Mouse (Mus musculus) kidney, embryonic 16.5 days (tissue): ENCODE data around the gene Tubb4a. TPM values are rescaled to one million over a fixed set of nuclear protein-coding genes. Genes with fewer than 3 reads are reported as not detected.

Source experiments
- ATAC-seq: fragments of 200-750 bp; cut with Nextera tagmentation; 2 replicates; pipeline ENCODE4 v1.8.0; 2017; ENCODE audit warnings: moderate TSS enrichment; ENCODE audit not compliant: low FRiP score, low TSS enrichment
- H3K27ac ChIP-seq: fragments of 300-500 bp; sonication (generic); 2 replicates; pipeline ENCODE4 v1.5.1; 2014; ENCODE audit warnings: low read length
- H3K27me3 ChIP-seq: fragments of 300-500 bp; sonication (generic); 2 replicates; pipeline ENCODE4 v1.6.1; 2014; ENCODE audit warnings: low read length, control low read depth, mixed read lengths; ENCODE audit not compliant: insufficient read depth
- H3K36me3 ChIP-seq: fragments of 300-500 bp; sonication (generic); 2 replicates; pipeline ENCODE4 v1.6.1; 2014; ENCODE audit warnings: low read length, control low read depth, mixed read lengths; ENCODE audit not compliant: insufficient read depth
- H3K4me1 ChIP-seq: fragments of 300-500 bp; sonication (generic); 2 replicates; pipeline ENCODE4 v1.6.1; 2014; ENCODE audit warnings: low read length, control low read depth, mixed read lengths; ENCODE audit not compliant: insufficient read depth
- H3K4me2 ChIP-seq: fragments of 300-500 bp; sonication (generic); replicated peaks from 2 replicates; pipeline ENCODE4 v1.6.1; 2014; ENCODE audit warnings: low read depth, low read length
- H3K4me3 ChIP-seq: fragments of 300-500 bp; sonication (generic); 2 replicates; pipeline ENCODE4 v1.5.1; 2014; ENCODE audit warnings: mild to moderate bottlenecking, low read length
- H3K9ac ChIP-seq: fragments of 300-500 bp; sonication (generic); replicated peaks from 2 replicates; pipeline ENCODE4 v1.6.1; 2014; ENCODE audit warnings: low read length
- H3K9me3 ChIP-seq: fragments of 300-500 bp; sonication (generic); 2 replicates; pipeline ENCODE4 v1.6.1; 2016; ENCODE audit warnings: low read length, control low read depth
- WGBS: fragments of 180-500 bp; shearing (Covaris S2); extraction: QIAGEN DNeasy Blood & Tissue Kit; methylation state at CpG from one replicate; pipeline ENCODE4 v1.1.7; 2014; 5-methylcytosine and 5-hydroxymethylcytosine counted together
- polyA plus RNA-seq: library from polyadenylated mRNA; unstranded; fragments of >200 nt; fragmentation: Nextera tagmentation; extraction: Ambion mirVana; gene quantifications from 2 replicates; pipeline ENCODE4 v1.2.1, GENCODE M21; 2015

Tubb4a gene
- polyA plus RNA-seq, 1 experiment from 2014 or later, result 25.2 TPM

DNA sequence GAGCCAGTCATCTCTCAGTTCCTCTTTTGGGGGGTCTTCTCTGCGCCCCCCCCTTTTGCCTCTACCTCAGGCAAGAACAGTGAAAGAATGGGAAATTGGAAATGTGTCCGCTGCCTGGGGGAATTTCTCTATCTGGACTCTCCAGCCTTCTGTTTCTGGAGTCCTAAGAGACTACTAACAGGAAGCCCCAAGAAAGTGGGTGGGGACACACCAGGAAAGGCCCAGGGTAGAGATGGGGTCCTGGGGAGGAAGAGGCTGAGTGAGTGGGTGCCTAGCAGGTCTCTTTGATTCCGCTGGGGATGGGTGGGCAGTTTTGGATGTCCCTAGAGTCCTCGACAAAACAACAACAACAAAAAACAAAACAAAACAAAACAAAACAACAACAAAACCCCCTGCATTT lies 16.9 kb upstream of the Tubb4a start:
- Histone ChIP-seq H3K9me3 (no peaks in the 10 kb centered on the region), H3K4me1 (peaks cover 21% of the 10 kb centered on the region), H3K36me3 (no peaks in the 10 kb centered on the region), H3K27me3 (no peaks in the 10 kb centered on the region), H3K27ac (no peak overlapping the region; the same call in 1 of the 2 replicates), H3K9ac (peak overlapping the region; percentile 78), H3K4me3 (peak overlapping the region; percentile 73), H3K4me2 (peak overlapping the region; percentile 89)
- ATAC-seq, result no peak; the same call in 1 of the 2 replicates
- WGBS, result 37% methylated on average over 4 of the region's 4 CpGs

GRCm38 (mm10) chr17:57102276-57102675 lies 14.7 kb upstream of the Tubb4a start:
- H3K9ac ChIP-seq, result no peak overlapping the region
- 84% methylated on average over 2 of the region's 2 CpGs for WGBS
- H3K27me3 ChIP-seq, result no peaks in the 10 kb centered on the region
- H3K4me3 ChIP-seq, result no peak overlapping the region
- H3K4me2 ChIP-seq, result no peak overlapping the region
- H3K36me3 ChIP-seq, result no peaks in the 10 kb centered on the region
- ATAC-seq, result no peak
- no peaks in the 10 kb centered on the region for H3K9me3 ChIP-seq
- peaks cover 21% of the 10 kb centered on the region for H3K4me1 ChIP-seq
- H3K27ac ChIP-seq, result no peak overlapping the region

GRCm38 (mm10) chr17:57099629-57100325 lies 12.2 kb upstream of the Tubb4a start:
- Histone ChIP-seq H3K9ac (no peak overlapping the region), H3K36me3 (no peaks in the 10 kb centered on the region), H3K27ac (no peak overlapping the region), H3K4me2 (no peak overlapping the region), H3K9me3 (no peaks in the 10 kb centered on the region), H3K4me1 (peaks cover 10% of the 10 kb centered on the region), H3K27me3 (no peaks in the 10 kb centered on the region; the same call in 1 of the 2 replicates), H3K4me3 (no peak overlapping the region)
- WGBS, result 10% methylated on average over 10 of the region's 10 CpGs
- no peak for ATAC-seq

GRCm38 (mm10) chr17:57098321-57098720 lies 10.7 kb upstream of the Tubb4a start:
- Histone ChIP-seq H3K36me3 (no peaks in the 10 kb centered on the region), H3K27me3 (no peaks in the 10 kb centered on the region; the same call in 1 of the 2 replicates), H3K4me2 (no peak overlapping the region), H3K4me3 (no peak overlapping the region), H3K9me3 (no peaks in the 10 kb centered on the region), H3K4me1 (0 out of 2 replicates have a peak, but pooled peaks cover 4% of the 10 kb centered on the region), H3K27ac (no peak overlapping the region), H3K9ac (no peak overlapping the region)
- ATAC-seq, result no peak
- 78% methylated on average over 5 of the region's 5 CpGs for WGBS

- peak; percentile 86 for ATAC-seq
- no peak overlapping the region for H3K9ac ChIP-seq
- under 1% methylated on average over 11 of the region's 11 CpGs for WGBS
- H3K9me3 ChIP-seq, result peaks cover 3% of the 10 kb centered on the region; the same call in 1 of the 2 replicates
- H3K27me3 ChIP-seq, result no peaks in the 10 kb centered on the region; the same call in 1 of the 2 replicates
- H3K4me3 ChIP-seq, result peak overlapping the region; percentile 33
- no peaks in the 10 kb centered on the region for H3K36me3 ChIP-seq
- H3K4me2 ChIP-seq, result peak overlapping the region; percentile 56
- no peak overlapping the region for H3K27ac ChIP-seq
- H3K4me1 ChIP-seq, result 0 out of 2 replicates have a peak, but pooled peaks cover 4% of the 10 kb centered on the region
Observed at GRCm38 (mm10) chr17:57096623-57096920, 9.0 kb upstream of the Tubb4a start.

DNA sequence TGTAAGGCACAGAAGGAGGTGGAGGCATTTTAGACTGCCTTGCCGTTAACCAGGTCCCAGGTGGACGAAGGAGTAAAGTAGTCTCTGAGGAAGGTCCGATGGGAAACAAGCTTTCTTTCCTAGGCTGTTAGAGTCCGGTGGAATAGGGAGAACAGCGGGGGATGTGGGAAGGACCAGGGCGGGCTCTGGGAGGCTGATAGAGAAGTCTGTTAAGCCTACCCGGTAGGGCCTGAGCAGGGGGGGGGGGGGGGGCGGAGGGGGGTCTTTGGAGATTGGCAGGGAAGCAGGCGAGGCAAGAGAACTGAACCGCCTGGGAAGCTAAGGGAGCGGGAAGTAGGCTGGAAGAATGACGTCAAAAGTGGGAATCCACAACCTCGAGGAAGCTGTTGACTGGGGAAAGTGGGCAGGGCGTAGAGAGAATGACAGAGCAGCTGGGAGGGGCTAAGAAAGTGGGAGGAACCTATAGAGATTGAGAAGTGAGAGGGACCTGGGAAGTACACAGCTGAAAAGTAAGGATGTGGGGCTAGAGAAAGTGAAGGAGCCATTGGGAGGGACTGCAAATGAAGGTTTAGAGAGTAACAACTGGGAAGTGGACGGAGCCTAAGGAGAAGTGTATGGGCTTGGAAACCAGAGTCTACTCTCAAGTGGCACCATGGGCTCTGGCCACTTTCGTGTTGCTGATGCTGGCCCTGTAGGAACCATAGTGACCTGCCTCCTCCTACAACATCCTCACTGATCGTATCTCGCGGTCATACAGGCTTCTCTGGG lies 8.5 kb upstream of the Tubb4a start:
- H3K4me1 ChIP-seq, result 0 out of 2 replicates have a peak, but pooled peaks cover 4% of the 10 kb centered on the region
- no peak overlapping the region for H3K27ac ChIP-seq
- no peaks in the 10 kb centered on the region for H3K36me3 ChIP-seq
- H3K9me3 ChIP-seq, result peaks cover 3% of the 10 kb centered on the region; the same call in 1 of the 2 replicates
- H3K4me3 ChIP-seq, result peak overlapping the region; percentile 33
- peak overlapping the region; percentile 56 for H3K4me2 ChIP-seq
- peak overlapping the region; percentile 36; the same call in 1 of the 2 replicates for H3K9ac ChIP-seq
- peak; percentile 92 for ATAC-seq
- no peaks in the 10 kb centered on the region; the same call in 1 of the 2 replicates for H3K27me3 ChIP-seq
- 2% methylated on average over 18 of the region's 19 CpGs for WGBS

DNA sequence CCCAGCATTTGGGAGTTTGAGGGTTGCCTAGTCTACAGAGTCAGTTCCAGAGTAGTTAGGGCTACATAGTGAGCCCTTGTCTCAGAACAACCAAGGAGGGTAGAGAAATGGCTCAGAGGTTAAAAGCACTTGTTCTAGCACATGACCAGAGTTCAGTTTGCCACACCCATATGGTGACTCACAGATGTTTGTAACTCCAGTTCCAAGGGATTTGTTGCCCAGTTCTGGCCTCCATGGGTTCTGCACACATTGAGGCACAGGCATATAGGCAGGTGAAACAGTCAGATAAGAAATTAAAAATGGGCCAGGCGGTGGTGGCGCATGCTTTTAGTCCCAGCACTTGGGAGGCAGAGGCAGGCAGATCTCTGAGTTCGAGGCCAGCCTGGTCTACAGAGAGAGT lies 6.6 kb upstream of the Tubb4a start:
- no peak for ATAC-seq
- H3K9me3 ChIP-seq, result peaks cover 3% of the 10 kb centered on the region; the same call in 1 of the 2 replicates
- H3K27ac ChIP-seq, result no peak overlapping the region
- no peaks in the 10 kb centered on the region; the same call in 1 of the 2 replicates for H3K27me3 ChIP-seq
- H3K36me3 ChIP-seq, result no peaks in the 10 kb centered on the region
- H3K4me2 ChIP-seq, result no peak overlapping the region
- no peak overlapping the region for H3K9ac ChIP-seq
- WGBS, result 96% methylated on average over 3 of the region's 3 CpGs
- H3K4me1 ChIP-seq, result 0 out of 2 replicates have a peak, but pooled peaks cover 4% of the 10 kb centered on the region
- H3K4me3 ChIP-seq, result no peak overlapping the region

- Histone ChIP-seq H3K9me3 (no peaks in the 10 kb centered on the region), H3K27me3 (no peaks in the 10 kb centered on the region; the same call in 1 of the 2 replicates), H3K9ac (no peak overlapping the region), H3K4me2 (no peak overlapping the region), H3K4me3 (no peak overlapping the region), H3K4me1 (peaks cover 9% of the 10 kb centered on the region; the same call in 1 of the 2 replicates), H3K36me3 (peaks cover 5% of the 10 kb centered on the region; the same call in 1 of the 2 replicates), H3K27ac (no peak overlapping the region)
- 81% methylated on average over 11 of the region's 11 CpGs for WGBS
- ATAC-seq, result no peak
Observed at GRCm38 (mm10) chr17:57085970-57086757, 1.4 kb downstream of the Tubb4a start.

GRCm38 (mm10) chr17:57082481-57082880 lies 5.1 kb downstream of the Tubb4a start:
- H3K4me1 ChIP-seq, result peaks cover 7% of the 10 kb centered on the region; the same call in 1 of the 2 replicates
- H3K36me3 ChIP-seq, result peaks cover 7% of the 10 kb centered on the region; the same call in 1 of the 2 replicates
- no peak overlapping the region for H3K4me2 ChIP-seq
- H3K27ac ChIP-seq, result no peak overlapping the region
- H3K9ac ChIP-seq, result no peak overlapping the region
- H3K4me3 ChIP-seq, result no peak overlapping the region
- no peaks in the 10 kb centered on the region; the same call in 1 of the 2 replicates for H3K27me3 ChIP-seq
- 82% methylated on average over 5 of the region's 5 CpGs for WGBS
- no peaks in the 10 kb centered on the region for H3K9me3 ChIP-seq
- no peak for ATAC-seq
